Mouse (Mus musculus): ENCODE results near the gene Alg12.

- TF ChIP-seq GATA1 (IDR thresholded peaks at IDR 0.05; ENCODE audit: borderline replicate concordance, low read length): no peak
- TF ChIP-seq FLI1 (IDR thresholded peaks at IDR 0.05; ENCODE audit: low read length): peak; percentile 10; the same call in 1 of the 2 replicates
These were observed 42.9 kb upstream of the Alg12 start, which contains the start of gene Pim3 for GRCm38 (mm10) chr15:88861772-88862622.
